Mouse (Mus musculus): ENCODE results near the gene Dnhd1.

GRCm38 (mm10) chr7:105751491-105752433 lies 101.1 kb downstream of the Dnhd1 start, which contains the start of gene Tpp1:
- TF ChIP-seq CTCF (conservative IDR thresholded peaks at IDR 0.05; ENCODE audit: low read length) (no peak), POU5F1 (IDR thresholded peaks at IDR 0.05; ENCODE audit: borderline replicate concordance, low read length) (no peak)
